Comparison of ENCODE assay signal across 8 mouse cellular contexts in genomic region chr1:156559641-156560020, GRCm38 (mm10). TPM values are rescaled to one million over a fixed set of nuclear protein-coding genes. Genes with fewer than 3 reads are reported as not detected.
DNase-seq lines count a peak whose midpoint lies in the region; ATAC-seq and TF ChIP-seq lines count a peak whose summit lies in the region.

No protein-coding gene starts in this region.

- no peaks in the 10 kb centered on the region for H3K36me3 ChIP-seq in forebrain, embryonic 13.5 days (ENCODE audit: poor library complexity, severe bottlenecking)
- no peaks in the 10 kb centered on the region for H3K36me3 ChIP-seq in liver, embryonic 14.5 days (replicated peaks; ENCODE audit: control insufficient read depth, insufficient read depth, low read depth)

- H3K4me3 ChIP-seq in left cerebral cortex, adult 2 months: peak overlapping the region; percentile 59
- H3K4me3 ChIP-seq in bone marrow macrophage, adult 2 months (ENCODE audit: insufficient read depth, low read length): peak overlapping the region; percentile 83
- H3K4me3 ChIP-seq in forebrain, embryonic 13.5 days: peak overlapping the region; percentile 89
- peak overlapping the region; percentile 86 for H3K4me3 ChIP-seq in liver, embryonic 14.5 days (ENCODE audit: insufficient read depth in 1 of 2, low read depth in 2 of 2, low read length in 2 of 2)

- peak overlapping the region; percentile 68 for H3K4me2 ChIP-seq in forebrain, embryonic 13.5 days
- peak overlapping the region; percentile 82 for H3K4me2 ChIP-seq in liver, embryonic 14.5 days (ENCODE audit: low read depth)

- peak; percentile 39 for ATAC-seq in forebrain, embryonic 13.5 days
- ATAC-seq in liver, embryonic 14.5 days (ENCODE audit: insufficient read depth): no peak

- TF ChIP-seq POLR2A in bone marrow macrophage, adult 2 months (IDR thresholded peaks at IDR 0.05; ENCODE audit: borderline replicate concordance, low read depth, low read length): no peak

- WGBS in forebrain, embryonic 13.5 days: 18% methylated on average over 8 of the region's 8 CpGs
- WGBS in liver, embryonic 14.5 days (ENCODE audit: insufficient replicate concordance): 19% methylated on average over 8 of the region's 8 CpGs

- H3K27ac ChIP-seq in left cerebral cortex, adult 2 months: peak overlapping the region; percentile 98
- H3K27ac ChIP-seq in bone marrow macrophage, adult 2 months (ENCODE audit: insufficient read depth, low read depth, low read length): peak overlapping the region; percentile 11; the same call in 1 of the 2 replicates
- peak overlapping the region; percentile 98 for H3K27ac ChIP-seq in forebrain, embryonic 13.5 days
- no peak overlapping the region for H3K27ac ChIP-seq in liver, embryonic 14.5 days

- no peak for TF ChIP-seq CTCF in left cerebral cortex, adult 2 months (IDR thresholded peaks at IDR 0.05)
- no peak for TF ChIP-seq CTCF in bone marrow macrophage, adult 2 months (IDR thresholded peaks at IDR 0.05; ENCODE audit: low read depth, low read length)
- no peak for TF ChIP-seq CTCF in liver, embryonic 14.5 days (IDR thresholded peaks at IDR 0.05; ENCODE audit: low read depth)

- peaks cover 12% of the 10 kb centered on the region for H3K4me1 ChIP-seq in bone marrow macrophage, adult 2 months (ENCODE audit: control insufficient read depth, insufficient read depth, low read length)
- peaks cover 15% of the 10 kb centered on the region for H3K4me1 ChIP-seq in forebrain, embryonic 13.5 days
- peaks cover 9 to 14% of the 10 kb centered on the region in 2 experiments for H3K4me1 ChIP-seq in liver, embryonic 14.5 days (replicated peaks; ENCODE audit: control insufficient read depth in 2 of 2, insufficient read depth in 2 of 2, low read length in 1 of 2)

- TF ChIP-seq EP300 in liver, embryonic 14.5 days (IDR thresholded peaks at IDR 0.05; ENCODE audit: low read depth): no peak

- DNase-seq in left cerebral cortex, adult 2 months (ENCODE audit: extremely low spot score in 1 of 2, low spot score in 2 of 2): no peak
- DNase-seq in left cerebral cortex, adult 18-20 months (ENCODE audit: low spot score in 2 of 2): no peak
- no peak for DNase-seq in liver, embryonic 14.5 days (ENCODE audit: low read depth in 3 of 3, low spot score in 3 of 3)
- DNase-seq in adipocyte (ENCODE audit: low spot score): no peak
- DNase-seq in adrenal gland, postnatal 25 days: no peak
- no peak for DNase-seq in adrenal gland, adult 18-20 months (ENCODE audit: low spot score in 2 of 2)

- H3K9ac ChIP-seq in forebrain, embryonic 13.5 days: peak overlapping the region; percentile 95
- peak overlapping the region; percentile 79 for H3K9ac ChIP-seq in liver, embryonic 14.5 days (replicated peaks)

- intact Hi-C loops in left cerebral cortex, adult 2 months (cut with DNase I): loop anchor here (2.0 to 5.0 kb wide), 4 partner anchors 58 to 163 kb away; no protein-coding TSS in a partner anchor

- H3K27me3 ChIP-seq in forebrain, embryonic 13.5 days: no peaks in the 10 kb centered on the region; the same call in 1 of the 2 replicates
- H3K27me3 ChIP-seq in liver, embryonic 14.5 days (ENCODE audit: control insufficient read depth, insufficient read depth, low read length): no peaks in the 10 kb centered on the region

- H3K9me3 ChIP-seq in forebrain, embryonic 13.5 days (replicated peaks): no peaks in the 10 kb centered on the region
- no peaks in the 10 kb centered on the region for H3K9me3 ChIP-seq in liver, embryonic 14.5 days (ENCODE audit: control insufficient read depth, low read length)

RNA-seq across cellular contexts. Expression of gene Abl2, which starts 1.0 kb away (rescaled TPM):
- total RNA-seq in left cerebral cortex, adult 2 months (2021): 10 to 100 TPM; 63.5 to 73.9 TPM
- 10 to 100 TPM; 55.5 to 64.0 TPM for total RNA-seq in left cerebral cortex, adult 18-20 months (2021)
- polyA plus RNA-seq in bone marrow macrophage, adult 2 months (2012; ENCODE audit: insufficient read depth, insufficient read length, missing spikeins): 13.4 and 16.3 TPM in 2 replicates
- polyA plus RNA-seq in forebrain, embryonic 13.5 days (2015; fragmentation: Nextera tagmentation; extraction: Ambion mirVana): 5.8 and 6.5 TPM in 2 replicates
- 1.4 and 1.6 TPM in 2 replicates for polyA plus RNA-seq in liver, embryonic 14.5 days (2012; rRNA removed)
- polyA plus RNA-seq in liver, embryonic 14.5 days (2014; fragmentation: Nextera tagmentation; extraction: Ambion mirVana): 1.1 and 1.2 TPM in 2 replicates
- total RNA-seq in adrenal gland, postnatal 25 days (2021): 22.3 and 24.1 TPM in 2 replicates
- 10 to 100 TPM; 20.1 to 23.7 TPM for total RNA-seq in adrenal gland, adult 18-20 months (2021)

RNA-seq across cellular contexts. Expression of gene Gm10031, which starts 35.8 kb away (rescaled TPM):
- 10 to 100 TPM; 43.3 to 44.5 TPM for total RNA-seq in left cerebral cortex, adult 2 months (2021)
- 10 to 100 TPM; 47.9 to 49.9 TPM for total RNA-seq in left cerebral cortex, adult 18-20 months (2021)
- 7.5 and 10.8 TPM in 2 replicates for polyA plus RNA-seq in bone marrow macrophage, adult 2 months (2012; ENCODE audit: insufficient read depth, insufficient read length, missing spikeins)
- 0.71 and 0.75 TPM in 2 replicates for polyA plus RNA-seq in forebrain, embryonic 13.5 days (2015; fragmentation: Nextera tagmentation; extraction: Ambion mirVana)
- polyA plus RNA-seq in liver, embryonic 14.5 days (2012; rRNA removed): 1.0 and 2.1 TPM in 2 replicates
- 0.27 TPM in 1 of 2 replicates, not detected in the other for polyA plus RNA-seq in liver, embryonic 14.5 days (2014; fragmentation: Nextera tagmentation; extraction: Ambion mirVana)
- 36.1 and 38.0 TPM in 2 replicates for total RNA-seq in adrenal gland, postnatal 25 days (2021)
- 10 to 100 TPM; 39.7 to 42.8 TPM for total RNA-seq in adrenal gland, adult 18-20 months (2021)
